Mouse (Mus musculus): ENCODE data around the gene Rcan1. TPM values are rescaled to one million over a fixed set of nuclear protein-coding genes. Genes with fewer than 3 reads are reported as not detected.
"Not testable (repeated sequence)": the region's sequence is repeated elsewhere in the genome, so short reads cannot be mapped to it uniquely, and the experiment has no call there.

The Rcan1 gene
- 73.3 and 79.7 TPM in 2 replicates for polyA plus RNA-seq (2015; fragmentation: Nextera tagmentation; extraction: Ambion mirVana)

DNA sequence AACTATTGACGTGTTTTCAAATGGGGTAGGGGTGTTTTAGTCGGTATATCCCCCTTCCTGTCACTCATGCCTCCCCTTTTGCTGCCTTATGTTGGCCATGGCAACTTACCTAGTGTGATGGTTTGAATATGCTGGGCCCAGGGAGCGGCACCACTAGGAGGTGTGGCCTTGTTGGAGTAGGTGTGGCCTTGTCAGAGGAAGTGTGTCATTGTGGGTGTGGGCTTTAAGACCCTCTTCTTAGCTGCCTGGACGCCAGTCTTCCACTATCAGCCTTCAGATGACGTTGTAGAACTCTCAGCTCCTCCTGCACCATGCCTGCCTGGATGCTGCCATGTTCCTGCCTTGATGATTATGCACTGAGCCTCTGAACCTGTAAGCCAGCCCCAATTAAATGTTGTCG is at the start of gene Rcan1:
Gene Rcan1 (minus strand): TSS at position 162 of the 400 bp plus-strand sequence.
- no peak within 1 kb of the TSS for H3K9ac ChIP-seq
- H3K36me3 ChIP-seq = no peaks in the 10 kb centered on the region
- no peak within 1 kb of the TSS for H3K4me2 ChIP-seq
- no peak for ATAC-seq (ENCODE audit: low FRiP score, low read depth)
- H3K9me3 ChIP-seq = no peaks in the 10 kb centered on the region
- WGBS = 70% methylated on average over 6 of the region's 6 CpGs
- no peak within 1 kb of the TSS for H3K27ac ChIP-seq (replicated peaks)
- H3K27me3 ChIP-seq = no peaks in the 10 kb centered on the region
- H3K4me3 ChIP-seq = no peak within 1 kb of the TSS
- H3K4me1 ChIP-seq (replicated peaks) = 0 out of 2 replicates have a peak, but pooled peaks cover 3% of the 10 kb centered on the region

DNA sequence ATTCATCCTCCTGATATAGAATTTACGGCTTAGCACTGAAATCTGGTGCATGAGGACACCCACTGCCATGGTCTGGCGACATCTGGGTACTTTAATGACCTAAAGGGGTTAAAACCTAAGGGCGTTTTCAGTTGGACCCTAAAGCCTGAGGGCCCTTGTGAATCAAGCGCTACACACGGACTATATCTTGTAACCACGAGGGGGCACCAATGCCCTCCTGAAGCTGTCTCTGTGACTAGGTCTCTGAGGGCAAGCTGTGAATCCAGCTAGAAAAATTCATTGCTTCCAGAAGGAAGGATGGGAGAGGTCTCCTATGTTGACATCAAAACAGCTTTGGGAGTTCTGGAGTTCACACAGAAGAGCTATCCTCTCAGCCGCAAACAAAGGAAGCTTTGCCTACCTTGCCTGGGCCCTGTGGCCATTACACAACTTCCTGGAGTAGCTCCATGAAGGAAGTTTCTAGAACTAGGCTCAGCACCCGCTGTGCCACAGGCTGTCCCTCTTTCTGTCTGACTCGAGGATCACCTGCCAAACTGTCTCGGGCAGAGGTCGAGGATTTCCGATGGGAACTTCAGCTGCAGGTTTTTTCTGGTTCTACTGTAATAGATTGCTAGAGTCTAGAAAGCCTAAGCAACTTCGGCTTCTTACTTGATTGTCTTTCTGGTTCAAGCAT is 49.3 kb upstream of the Rcan1 start:
- Histone ChIP-seq H3K9ac (no peak overlapping the region), H3K4me3 (no peak overlapping the region), H3K9me3 (no peaks in the 10 kb centered on the region), H3K4me1 (replicated peaks) (no peaks in the 10 kb centered on the region), H3K4me2 (no peak overlapping the region), H3K27me3 (no peaks in the 10 kb centered on the region), H3K36me3 (no peaks in the 10 kb centered on the region), H3K27ac (replicated peaks) (no peak overlapping the region)
- no peak for ATAC-seq (ENCODE audit: low FRiP score, low read depth)
- WGBS = 57% methylated on average over 13 of the region's 13 CpGs

DNA sequence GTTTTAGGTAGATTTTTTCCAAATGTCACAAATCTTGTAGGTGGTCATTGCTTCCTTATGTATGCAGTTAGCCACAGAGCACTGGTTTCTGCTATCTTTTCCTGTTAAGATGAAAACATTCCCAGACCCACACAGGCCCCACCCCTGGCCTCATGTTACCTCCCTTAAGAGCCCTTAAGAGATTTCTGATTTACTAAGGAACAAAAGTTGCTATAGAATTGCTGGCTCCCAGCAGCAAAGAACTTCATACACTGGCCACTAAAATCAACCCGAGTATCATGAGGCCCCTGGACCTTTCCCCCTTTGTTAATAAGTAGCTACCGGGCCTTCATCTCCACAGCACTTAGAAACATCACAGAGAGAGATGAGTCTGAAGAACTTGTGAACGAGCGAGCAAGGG is 48.1 kb upstream of the Rcan1 start:
- Histone ChIP-seq H3K27ac (replicated peaks) (no peak overlapping the region), H3K4me3 (no peak overlapping the region), H3K36me3 (no peaks in the 10 kb centered on the region), H3K9me3 (no peaks in the 10 kb centered on the region), H3K27me3 (no peaks in the 10 kb centered on the region), H3K9ac (no peak overlapping the region), H3K4me2 (no peak overlapping the region), H3K4me1 (replicated peaks) (no peaks in the 10 kb centered on the region)
- no peak for ATAC-seq (ENCODE audit: low FRiP score, low read depth)
- 59% methylated on average over 4 of the region's 4 CpGs for WGBS

DNA sequence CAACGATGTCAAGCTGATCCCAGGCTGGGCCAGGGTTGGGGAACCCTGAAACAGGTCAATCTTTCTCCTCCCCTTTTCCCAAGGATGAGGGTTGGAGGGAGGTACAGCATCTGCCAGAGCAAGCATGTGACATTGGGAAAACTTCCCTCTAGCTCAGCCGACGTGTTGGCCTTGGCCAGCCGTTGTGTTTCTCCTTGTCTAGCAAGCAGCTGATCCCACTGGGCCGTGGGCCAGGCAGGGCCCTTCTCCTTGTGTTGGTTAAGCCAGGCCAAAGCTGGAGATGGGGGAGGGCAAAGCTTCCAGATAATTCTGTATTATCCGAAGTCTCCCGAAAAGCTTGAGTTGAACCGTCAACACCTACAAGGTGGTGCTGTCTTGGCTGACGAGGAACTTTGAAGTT is 45.5 kb upstream of the Rcan1 start:
- Histone ChIP-seq H3K36me3 (no peaks in the 10 kb centered on the region), H3K4me2 (no peak overlapping the region), H3K9ac (no peak overlapping the region), H3K4me1 (replicated peaks) (0 out of 2 replicates have a peak, but pooled peaks cover 7% of the 10 kb centered on the region), H3K27me3 (no peaks in the 10 kb centered on the region), H3K27ac (replicated peaks) (no peak overlapping the region), H3K4me3 (no peak overlapping the region), H3K9me3 (no peaks in the 10 kb centered on the region)
- 82% methylated on average over 9 of the region's 9 CpGs for WGBS
- no peak for ATAC-seq (ENCODE audit: low FRiP score, low read depth)

DNA sequence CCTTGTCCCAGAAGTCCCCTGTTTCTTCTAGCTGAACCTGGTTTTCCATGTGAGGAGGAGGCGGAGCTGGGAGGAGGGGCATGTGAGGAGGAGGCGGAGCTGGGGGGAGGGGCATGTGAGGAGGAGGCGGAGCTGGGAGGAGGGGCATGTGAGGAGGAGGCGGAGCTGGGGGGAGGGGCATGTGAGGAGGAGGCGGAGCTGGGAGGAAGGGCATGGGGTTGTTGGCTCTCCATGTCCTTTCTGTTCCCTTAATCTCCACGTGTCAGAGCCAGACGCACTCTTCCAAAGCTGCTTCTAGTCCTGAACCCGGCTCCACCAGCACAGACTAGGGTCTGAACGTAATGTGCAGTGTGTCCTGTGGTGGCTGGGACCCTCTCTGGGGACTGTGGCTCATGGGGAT is 44.2 kb upstream of the Rcan1 start:
- not testable (repeated sequence) for H3K4me2 ChIP-seq; ATAC-seq (ENCODE audit: low FRiP score, low read depth); H3K27me3 ChIP-seq; H3K27ac ChIP-seq (replicated peaks); H3K9ac ChIP-seq; H3K36me3 ChIP-seq; H3K4me1 ChIP-seq (replicated peaks); H3K4me3 ChIP-seq; H3K9me3 ChIP-seq
- 89% methylated on average over 9 of the region's 9 CpGs for WGBS

DNA sequence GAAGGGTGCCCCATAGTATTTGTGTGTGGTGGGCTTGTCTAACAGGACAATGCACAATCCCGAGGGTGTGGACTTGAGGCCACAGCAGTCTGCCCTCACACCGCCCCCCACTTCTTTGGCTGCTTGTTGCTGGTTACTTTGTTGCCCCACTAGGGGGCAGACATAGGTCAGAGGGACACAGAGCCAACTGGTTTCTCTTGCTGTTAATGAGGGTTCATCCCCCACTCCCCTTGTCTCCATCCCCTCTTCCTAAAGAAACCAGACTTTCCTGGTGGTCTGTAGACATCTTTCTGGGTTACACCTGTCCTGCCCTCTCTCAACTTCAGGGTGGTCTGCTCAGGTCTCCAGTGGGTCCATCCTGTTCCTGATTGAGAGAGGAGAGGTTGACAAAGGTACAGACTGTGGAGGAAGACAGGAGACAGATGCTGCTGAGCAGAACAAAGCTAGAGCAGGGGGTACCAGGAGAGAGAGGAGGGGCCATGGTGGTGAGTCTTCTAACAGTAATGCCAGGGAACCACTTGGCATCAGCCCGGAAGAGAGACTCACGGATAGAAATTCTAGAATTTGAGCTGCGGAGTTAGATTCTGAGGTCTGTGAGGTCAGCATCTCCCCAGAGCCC is 41.2 kb upstream of the Rcan1 start:
- 65% methylated on average over 5 of the region's 5 CpGs for WGBS
- Histone ChIP-seq H3K36me3 (no peaks in the 10 kb centered on the region), H3K27me3 (no peaks in the 10 kb centered on the region), H3K4me3 (no peak overlapping the region), H3K4me2 (no peak overlapping the region), H3K9ac (no peak overlapping the region), H3K27ac (replicated peaks) (no peak overlapping the region; the same call in 1 of the 2 replicates), H3K9me3 (no peaks in the 10 kb centered on the region), H3K4me1 (replicated peaks) (0 out of 2 replicates have a peak, but pooled peaks cover 7% of the 10 kb centered on the region)
- ATAC-seq (ENCODE audit: low FRiP score, low read depth) = peak; percentile 42; the same call in 1 of the 2 replicates

DNA sequence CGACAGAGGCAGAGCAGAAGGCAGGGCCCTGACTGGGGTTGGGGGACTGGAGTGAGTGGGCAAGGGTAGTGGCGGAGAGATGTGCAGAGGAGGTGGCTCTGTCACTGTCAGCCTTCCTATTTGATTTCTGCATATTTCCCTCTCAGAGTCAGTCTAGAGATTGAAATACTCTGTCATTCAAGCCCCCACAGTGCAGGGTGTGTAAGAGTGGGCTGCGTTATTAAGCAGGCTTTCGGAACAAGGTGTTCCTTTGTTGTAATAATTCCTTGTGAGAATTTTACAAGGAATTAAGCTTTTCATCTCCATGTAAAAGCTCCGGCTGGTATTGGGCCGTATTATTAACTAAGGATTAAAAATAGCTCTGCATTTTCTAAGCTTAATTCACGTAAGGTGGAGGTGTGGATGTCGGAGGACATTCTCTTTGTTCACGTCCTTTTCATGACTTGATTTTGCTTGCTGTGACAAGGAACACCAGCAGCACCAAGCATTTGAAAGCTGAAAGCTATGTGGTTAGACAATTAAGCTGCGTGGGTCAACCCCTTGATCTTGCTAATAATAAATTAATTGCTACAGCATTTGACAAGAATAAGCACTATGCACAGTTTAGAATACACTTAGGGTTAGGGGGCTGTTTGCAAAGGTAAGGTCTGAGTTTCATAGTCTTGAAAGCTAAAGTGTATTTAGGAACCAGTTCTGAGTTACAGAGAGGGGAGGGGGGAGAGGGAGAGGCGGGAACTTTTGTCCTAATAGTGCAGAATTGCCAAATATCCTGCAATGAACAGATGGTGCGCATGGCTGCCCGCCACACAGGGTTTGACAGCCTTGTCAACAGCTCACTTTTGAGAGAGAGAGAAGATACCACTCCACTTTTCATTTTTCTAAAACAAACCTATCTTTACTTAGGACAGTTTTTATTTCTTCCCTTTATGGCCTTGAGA is 40.4 kb upstream of the Rcan1 start:
- Histone ChIP-seq H3K27me3 (no peaks in the 10 kb centered on the region), H3K9ac (no peak overlapping the region), H3K9me3 (no peaks in the 10 kb centered on the region), H3K4me3 (no peak overlapping the region), H3K4me2 (no peak overlapping the region), H3K4me1 (replicated peaks) (0 out of 2 replicates have a peak, but pooled peaks cover 7% of the 10 kb centered on the region), H3K27ac (replicated peaks) (no peak overlapping the region; the same call in 1 of the 2 replicates), H3K36me3 (no peaks in the 10 kb centered on the region)
- 76% methylated on average over 13 of the region's 13 CpGs for WGBS
- no peak for ATAC-seq (ENCODE audit: low FRiP score, low read depth)

DNA sequence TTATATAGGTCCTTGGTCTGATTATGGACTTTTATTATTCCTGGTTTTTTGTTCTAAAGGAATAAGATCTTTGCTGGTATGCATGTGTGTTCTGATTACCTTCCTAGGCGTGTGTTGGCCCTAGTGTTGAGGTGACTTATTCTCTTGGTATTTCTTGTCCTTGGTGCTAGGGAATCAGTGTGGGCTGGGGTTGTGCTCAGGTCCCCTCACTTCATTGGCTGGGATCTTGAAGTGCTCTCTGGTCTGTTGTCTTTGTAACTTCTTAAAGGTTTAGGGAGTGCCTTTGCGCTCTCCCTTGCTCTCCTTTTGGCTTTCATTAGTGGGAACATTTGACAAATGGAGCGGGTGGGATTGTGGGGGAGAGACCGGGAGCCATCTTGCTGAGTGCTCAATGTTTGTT is 36.9 kb upstream of the Rcan1 start:
- Histone ChIP-seq H3K27ac (replicated peaks) (no peak overlapping the region), H3K9ac (no peak overlapping the region), H3K9me3 (no peaks in the 10 kb centered on the region), H3K36me3 (no peaks in the 10 kb centered on the region), H3K27me3 (no peaks in the 10 kb centered on the region), H3K4me1 (replicated peaks) (0 out of 2 replicates have a peak, but pooled peaks cover 7% of the 10 kb centered on the region), H3K4me3 (no peak overlapping the region), H3K4me2 (no peak overlapping the region)
- no peak for ATAC-seq (ENCODE audit: low FRiP score, low read depth)
- WGBS = 90% methylated on average over 4 of the region's 4 CpGs

DNA sequence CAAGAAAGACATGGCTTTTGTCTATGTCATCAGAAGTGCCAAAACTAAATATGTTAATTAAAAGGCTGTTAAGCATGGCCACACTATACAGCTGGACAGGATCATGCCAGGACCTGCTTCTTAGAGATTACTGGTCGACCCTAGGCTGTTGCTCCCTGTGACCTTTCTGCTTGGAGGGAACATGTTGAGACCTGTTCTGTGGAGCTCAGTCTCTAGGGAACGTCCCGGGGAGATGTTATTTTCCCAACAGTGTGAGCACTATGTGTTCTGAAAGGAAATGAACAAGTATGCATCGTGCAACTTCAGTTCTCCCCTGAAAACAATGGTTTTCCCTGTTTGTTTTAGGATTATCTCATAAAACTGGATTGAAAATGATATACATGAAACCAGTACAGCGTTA is 32.4 kb upstream of the Rcan1 start:
- Histone ChIP-seq H3K36me3 (no peaks in the 10 kb centered on the region), H3K4me2 (no peak overlapping the region), H3K4me3 (no peak overlapping the region), H3K27ac (replicated peaks) (no peak overlapping the region), H3K27me3 (peaks cover 28% of the 10 kb centered on the region), H3K4me1 (replicated peaks) (peaks cover 11% of the 10 kb centered on the region), H3K9me3 (no peaks in the 10 kb centered on the region), H3K9ac (no peak overlapping the region)
- WGBS = 85% methylated on average over 5 of the region's 5 CpGs
- no peak for ATAC-seq (ENCODE audit: low FRiP score, low read depth)

DNA sequence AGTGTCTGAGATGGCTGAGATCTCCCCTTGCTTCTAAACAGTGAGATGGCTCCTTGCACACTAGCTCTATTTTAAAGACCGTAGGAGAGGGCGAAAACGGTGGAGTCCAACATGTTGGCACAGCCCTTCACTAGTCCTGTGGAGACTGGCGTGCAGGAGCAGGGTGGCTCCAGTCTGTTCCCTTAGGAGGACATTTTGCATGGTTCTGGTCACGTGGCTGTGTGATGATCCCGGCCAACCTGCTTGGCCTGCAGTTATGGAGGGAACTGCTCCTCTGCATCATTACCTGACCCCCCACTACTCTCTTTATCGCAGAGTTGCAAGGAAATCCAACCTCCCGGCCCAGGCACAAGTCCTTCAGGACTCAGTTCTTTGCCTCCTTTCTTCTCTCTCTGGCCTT is 29.9 kb upstream of the Rcan1 start:
- ATAC-seq (ENCODE audit: low FRiP score, low read depth) = no peak
- Histone ChIP-seq H3K4me2 (no peak overlapping the region), H3K4me3 (no peak overlapping the region), H3K9me3 (no peaks in the 10 kb centered on the region), H3K27me3 (peaks cover 35% of the 10 kb centered on the region), H3K27ac (replicated peaks) (no peak overlapping the region), H3K4me1 (replicated peaks) (peaks cover 11% of the 10 kb centered on the region), H3K36me3 (no peaks in the 10 kb centered on the region), H3K9ac (no peak overlapping the region)
- WGBS = 85% methylated on average over 8 of the region's 8 CpGs

DNA sequence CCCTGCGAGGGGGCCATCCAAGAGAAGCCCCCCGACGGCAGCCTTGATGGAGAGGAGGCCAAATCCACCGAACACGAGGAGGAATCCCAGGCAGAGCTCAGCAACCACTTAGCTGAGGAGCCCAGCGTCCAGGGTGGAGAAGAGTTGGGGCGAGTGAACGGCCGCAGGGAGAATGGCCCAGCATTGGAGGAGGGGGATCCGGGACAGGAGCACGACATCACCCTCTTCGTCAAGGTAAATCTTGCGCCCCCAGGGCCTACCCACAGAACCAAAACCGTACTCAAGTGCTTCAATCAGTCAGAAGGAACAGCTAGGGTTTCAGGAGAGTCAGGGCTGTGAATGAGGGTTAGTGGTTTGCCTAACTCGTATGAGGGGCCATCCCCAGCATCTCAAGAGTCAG is 28.7 kb upstream of the Rcan1 start:
- WGBS = 20% methylated on average over 15 of the region's 15 CpGs
- H3K36me3 ChIP-seq = no peaks in the 10 kb centered on the region
- peaks cover 35% of the 10 kb centered on the region for H3K27me3 ChIP-seq
- H3K9ac ChIP-seq = peak overlapping the region; percentile 43; the same call in 1 of the 2 replicates
- ATAC-seq (ENCODE audit: low FRiP score, low read depth) = no peak
- H3K27ac ChIP-seq (replicated peaks) = no peak overlapping the region
- peak overlapping the region; percentile 44 for H3K4me3 ChIP-seq
- H3K4me2 ChIP-seq = peak overlapping the region; percentile 95
- peaks cover 11% of the 10 kb centered on the region for H3K4me1 ChIP-seq (replicated peaks)
- H3K9me3 ChIP-seq = no peaks in the 10 kb centered on the region

DNA sequence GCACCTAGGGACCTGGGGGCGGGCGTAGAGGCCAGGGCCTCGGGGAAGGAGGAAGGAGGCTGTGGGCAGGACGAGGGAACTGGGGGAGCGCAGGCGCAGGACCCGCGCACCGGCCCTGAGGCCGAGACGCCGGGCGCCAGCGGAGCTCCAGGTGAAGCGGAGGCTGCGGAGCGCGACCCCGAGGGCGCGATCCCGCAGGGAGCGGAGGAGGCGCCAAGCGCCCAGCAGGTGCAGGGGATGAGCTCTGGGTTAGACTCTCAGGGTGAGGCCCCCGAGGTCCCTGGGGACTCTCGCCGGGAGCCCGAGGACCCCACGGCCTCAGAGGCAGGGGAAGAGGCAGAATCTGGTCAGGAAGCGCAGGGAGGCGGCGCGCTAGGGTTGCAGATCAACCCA is 27.9 kb upstream of the Rcan1 start:
- H3K36me3 ChIP-seq = no peaks in the 10 kb centered on the region
- no peak for ATAC-seq (ENCODE audit: low FRiP score, low read depth)
- under 1% methylated on average over 34 of the region's 34 CpGs for WGBS
- H3K9ac ChIP-seq = peak overlapping the region; percentile 43
- no peaks in the 10 kb centered on the region for H3K9me3 ChIP-seq
- H3K27me3 ChIP-seq = peaks cover 35% of the 10 kb centered on the region
- no peak overlapping the region for H3K27ac ChIP-seq (replicated peaks)
- H3K4me2 ChIP-seq = peak overlapping the region; percentile 95
- H3K4me1 ChIP-seq (replicated peaks) = peaks cover 11% of the 10 kb centered on the region
- H3K4me3 ChIP-seq = peak overlapping the region; percentile 44
